Mouse (Mus musculus) frontal cortex, adult 2 months (tissue): ENCODE data around the gene Cox20. TPM values are rescaled to one million over a fixed set of nuclear protein-coding genes. Genes with fewer than 3 reads are reported as not detected.
A peak's percentile ranks its signal among the peaks of the same experiment; 100 is the strongest.
"Not testable (repeated sequence)": the region's sequence is repeated elsewhere in the genome, so short reads cannot be mapped to it uniquely, and the experiment has no call there.

Source experiments
- DNase-seq, 2 experiments: peaks; one replicate each; pipeline ENCODE4 v3.0.0; 2022; ENCODE audit warnings: low spot score in 1 of 2; ENCODE audit errors: extremely low spot score in 1 of 2
- polyA plus RNA-seq: library from polyadenylated mRNA; depleted of rRNA; stranded (reverse); fragments of >200 nt; gene quantifications from 2 replicates; pipeline ENCODE4 v1.2.3, GENCODE M21; 2012; rRNA removed

Cox20 gene
- 86.9 and 93.7 TPM in 2 replicates for polyA plus RNA-seq

- DNase-seq = peak; percentile 88 to 94
These were observed at the start of gene Cox20 for GRCm38 (mm10) chr1:178318389-178319184. Cox20 (plus strand) TSS chr1:178319130.

GRCm38 (mm10) chr1:178270635-178271034 is 48.3 kb upstream of the Cox20 start:
- no peak for DNase-seq

- peak in 1 of 2 experiments; percentile 53 for DNase-seq
These were observed 43.7 kb upstream of the Cox20 start for GRCm38 (mm10) chr1:178275174-178275730.

GRCm38 (mm10) chr1:178275738-178276053 is 43.2 kb upstream of the Cox20 start:
- DNase-seq = no peak

GRCm38 (mm10) chr1:178276054-178276911 is 42.6 kb upstream of the Cox20 start:
- peak in 1 of 2 experiments; percentile 74 for DNase-seq

GRCm38 (mm10) chr1:178283314-178283713 is 35.6 kb upstream of the Cox20 start:
- not testable (repeated sequence) for DNase-seq

GRCm38 (mm10) chr1:178283946-178284720 is 34.8 kb upstream of the Cox20 start:
- no peak for DNase-seq

- DNase-seq = no peak
These were observed 31.2 kb upstream of the Cox20 start for GRCm38 (mm10) chr1:178287601-178288176.

GRCm38 (mm10) chr1:178291716-178292115 is 27.2 kb upstream of the Cox20 start:
- DNase-seq = no peak

GRCm38 (mm10) chr1:178294051-178294450 is 24.9 kb upstream of the Cox20 start:
- peak in 1 of 2 experiments; percentile 27 for DNase-seq

- DNase-seq = not testable (repeated sequence)
These were observed 17.7 kb upstream of the Cox20 start for GRCm38 (mm10) chr1:178301261-178301660.

GRCm38 (mm10) chr1:178303425-178303824 is 15.5 kb upstream of the Cox20 start:
- peak; percentile 44 to 88 for DNase-seq

GRCm38 (mm10) chr1:178309487-178309886 is 9.4 kb upstream of the Cox20 start:
- no peak for DNase-seq

- DNase-seq = no peak
These were observed 8.8 kb upstream of the Cox20 start for GRCm38 (mm10) chr1:178310128-178310527.

- DNase-seq = no peak
These were observed 5.8 kb upstream of the Cox20 start for GRCm38 (mm10) chr1:178313039-178313597.

GRCm38 (mm10) chr1:178314236-178314635 is 4.7 kb upstream of the Cox20 start:
- no peak for DNase-seq

- DNase-seq = no peak
These were observed 1.5 kb upstream of the Cox20 start for GRCm38 (mm10) chr1:178317275-178318001.

GRCm38 (mm10) chr1:178318002-178318388 is 935 bp upstream of the Cox20 start:
- peak in 1 of 2 experiments; percentile 89 for DNase-seq
